Mouse (Mus musculus): ENCODE results near the gene Vmn2r90. TPM values are rescaled to one million over a fixed set of nuclear protein-coding genes. Genes with fewer than 3 reads are reported as not detected.
"Not testable (repeated sequence)": the region's sequence is repeated elsewhere in the genome, so short reads cannot be mapped to it uniquely, and the experiment has no call there.

Gene Vmn2r90
- polyA plus RNA-seq, 1 experiment from 2014 or later, result not detected

- WGBS, result 7% methylated on average over 4 of the region's 4 CpGs
- H3K4me2 ChIP-seq (ENCODE audit: low read depth, low read length); H3K9me3 ChIP-seq (ENCODE audit: control insufficient read depth, low read length); H3K4me1 ChIP-seq (replicated peaks; ENCODE audit: control insufficient read depth, insufficient read depth, low read length); H3K36me3 ChIP-seq (ENCODE audit: control insufficient read depth, insufficient read depth, low read length); H3K27me3 ChIP-seq (ENCODE audit: control insufficient read depth, insufficient read depth, low read depth, low read length); ATAC-seq (ENCODE audit: low read depth); H3K4me3 ChIP-seq (ENCODE audit: low read length); H3K27ac ChIP-seq (ENCODE audit: low read length); H3K9ac ChIP-seq (ENCODE audit: low read length): not testable (repeated sequence)
Measured at GRCm38 (mm10) chr17:17749371-17749770, 45.8 kb downstream of the Vmn2r90 start.

- no peak overlapping the region for H3K4me3 ChIP-seq (ENCODE audit: low read length)
- no peaks in the 10 kb centered on the region for H3K9me3 ChIP-seq (ENCODE audit: control insufficient read depth, low read length)
- WGBS, result 73% methylated on average over 1 of the region's 1 CpGs
- no peak overlapping the region for H3K9ac ChIP-seq (ENCODE audit: low read length)
- no peak for ATAC-seq (ENCODE audit: low read depth)
- no peaks in the 10 kb centered on the region for H3K27me3 ChIP-seq (ENCODE audit: control insufficient read depth, insufficient read depth, low read depth, low read length)
- H3K4me1 ChIP-seq (replicated peaks; ENCODE audit: control insufficient read depth, insufficient read depth, low read length), result no peaks in the 10 kb centered on the region
- H3K27ac ChIP-seq (ENCODE audit: low read length), result no peak overlapping the region
- H3K36me3 ChIP-seq (ENCODE audit: control insufficient read depth, insufficient read depth, low read length), result no peaks in the 10 kb centered on the region
- no peak overlapping the region for H3K4me2 ChIP-seq (ENCODE audit: low read depth, low read length)
Measured at GRCm38 (mm10) chr17:17762614-17763293, 59.2 kb downstream of the Vmn2r90 start.

GRCm38 (mm10) chr17:17764206-17764605 is 60.7 kb downstream of the Vmn2r90 start:
- Histone ChIP-seq H3K36me3 (ENCODE audit: control insufficient read depth, insufficient read depth, low read length) (no peaks in the 10 kb centered on the region), H3K27ac (ENCODE audit: low read length) (no peak overlapping the region), H3K9ac (ENCODE audit: low read length) (no peak overlapping the region), H3K4me1 (replicated peaks; ENCODE audit: control insufficient read depth, insufficient read depth, low read length) (no peaks in the 10 kb centered on the region), H3K4me2 (ENCODE audit: low read depth, low read length) (no peak overlapping the region), H3K4me3 (ENCODE audit: low read length) (no peak overlapping the region), H3K9me3 (ENCODE audit: control insufficient read depth, low read length) (no peaks in the 10 kb centered on the region), H3K27me3 (ENCODE audit: control insufficient read depth, insufficient read depth, low read depth, low read length) (no peaks in the 10 kb centered on the region)
- 35% methylated on average over 1 of the region's 1 CpGs for WGBS
- ATAC-seq (ENCODE audit: low read depth), result no peak

- no peak overlapping the region for H3K27ac ChIP-seq (ENCODE audit: low read length)
- H3K9ac ChIP-seq (ENCODE audit: low read length), result no peak overlapping the region
- no peak overlapping the region for H3K4me2 ChIP-seq (ENCODE audit: low read depth, low read length)
- no peaks in the 10 kb centered on the region for H3K9me3 ChIP-seq (ENCODE audit: control insufficient read depth, low read length)
- H3K36me3 ChIP-seq (ENCODE audit: control insufficient read depth, insufficient read depth, low read length), result no peaks in the 10 kb centered on the region
- H3K4me3 ChIP-seq (ENCODE audit: low read length), result no peak overlapping the region
- no peaks in the 10 kb centered on the region for H3K27me3 ChIP-seq (ENCODE audit: control insufficient read depth, insufficient read depth, low read depth, low read length)
- H3K4me1 ChIP-seq (replicated peaks; ENCODE audit: control insufficient read depth, insufficient read depth, low read length), result no peaks in the 10 kb centered on the region
- peak; percentile 43; the same call in 1 of the 2 replicates for ATAC-seq (ENCODE audit: low read depth)
- WGBS, result 8% methylated on average over 3 of the region's 3 CpGs
Measured at GRCm38 (mm10) chr17:17766481-17766880, 62.9 kb downstream of the Vmn2r90 start.

Other genes with a start within 250 kb of the Vmn2r90 start
- 8.0 and 8.4 TPM in 2 replicates for gene Lnpep, start 78.7 kb upstream of the Vmn2r90 start, polyA plus RNA-seq (2015; fragmentation: Nextera tagmentation; extraction: Ambion mirVana)
- gene Spaca6, start 123.4 kb downstream of the Vmn2r90 start, polyA plus RNA-seq (2015; fragmentation: Nextera tagmentation; extraction: Ambion mirVana), result 31.4 and 36.6 TPM in 2 replicates
- 0.73 and 1.3 TPM in 2 replicates for gene Has1, start 151.5 kb downstream of the Vmn2r90 start, polyA plus RNA-seq (2015; fragmentation: Nextera tagmentation; extraction: Ambion mirVana)
- gene Fpr1, start 180.2 kb downstream of the Vmn2r90 start, polyA plus RNA-seq (2015; fragmentation: Nextera tagmentation; extraction: Ambion mirVana), result 1.7 TPM in 2 replicates
- gene Fpr2, start 184.1 kb downstream of the Vmn2r90 start, polyA plus RNA-seq (2015; fragmentation: Nextera tagmentation; extraction: Ambion mirVana), result 1.9 and 2.9 TPM in 2 replicates
- gene Fpr3, start 184.1 kb downstream of the Vmn2r90 start, polyA plus RNA-seq (2015; fragmentation: Nextera tagmentation; extraction: Ambion mirVana), result not detected in 2 replicates

All from lung, embryonic 16.5 days (tissue).